Mouse (Mus musculus): ENCODE measurements around the gene Sdsl. TPM values are rescaled to one million over a fixed set of nuclear protein-coding genes. Genes with fewer than 3 reads are reported as not detected.

Sdsl gene
- total RNA-seq (2023) = not detected in 4 replicates

DNA sequence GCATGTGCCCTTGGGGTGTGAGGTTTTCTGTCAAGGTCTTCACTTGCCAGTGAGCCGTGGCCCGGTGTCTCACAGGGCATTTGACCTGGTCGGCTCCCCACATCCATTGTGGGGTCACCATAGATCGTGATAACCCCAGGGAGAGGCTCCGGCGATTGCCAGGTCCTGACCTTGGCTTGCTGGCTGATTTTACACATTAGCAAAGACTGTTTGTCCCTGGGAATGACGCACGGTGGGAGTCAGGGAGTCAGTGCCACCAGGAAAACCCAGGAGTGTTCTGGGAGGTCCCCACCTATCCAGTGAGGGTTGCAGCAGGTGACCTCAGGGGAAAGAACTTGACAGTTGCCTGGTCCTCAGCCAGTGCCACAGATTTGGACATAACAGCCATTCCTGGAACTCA is at the start of gene Sdsl:
Gene Sdsl (minus strand): TSS at position 41 of the 400 bp plus-strand sequence.

DNA sequence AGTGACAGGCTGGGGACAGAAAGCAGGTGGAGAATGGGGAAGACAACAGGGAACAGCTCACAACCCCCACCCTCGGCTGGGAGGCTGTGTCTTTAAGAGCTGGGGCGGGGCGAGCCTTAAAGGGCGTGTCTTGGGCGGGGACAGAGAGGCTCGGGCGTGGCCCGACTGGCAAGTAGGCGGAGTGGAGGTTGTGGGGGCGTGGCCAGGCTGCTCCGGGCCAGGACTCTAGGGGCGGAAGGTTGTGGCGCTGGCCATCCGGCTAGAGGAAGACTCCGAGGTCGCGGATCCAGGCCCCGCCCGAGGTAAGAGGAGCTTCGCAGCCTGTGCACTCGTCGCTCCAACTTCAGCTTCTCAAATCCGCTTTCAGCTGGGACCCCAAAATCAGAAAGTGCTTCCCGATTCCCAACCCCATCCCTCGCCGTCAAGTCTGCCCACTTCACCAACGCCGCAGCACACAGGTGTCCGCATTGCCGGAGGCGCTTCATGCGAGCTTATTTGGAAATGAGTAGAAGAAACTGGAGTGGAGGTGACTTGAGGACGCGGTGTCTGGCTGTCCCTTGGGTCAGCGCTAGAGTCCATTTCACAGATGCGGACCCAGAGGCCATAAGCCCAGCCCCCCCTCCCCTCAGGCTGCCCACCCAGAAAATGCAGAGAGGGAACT is 38.5 kb upstream of the Sdsl start, which contains the start of gene Slc8b1:
Gene Slc8b1 (plus strand): TSS at position 187 of the 661 bp plus-strand sequence.

DNA sequence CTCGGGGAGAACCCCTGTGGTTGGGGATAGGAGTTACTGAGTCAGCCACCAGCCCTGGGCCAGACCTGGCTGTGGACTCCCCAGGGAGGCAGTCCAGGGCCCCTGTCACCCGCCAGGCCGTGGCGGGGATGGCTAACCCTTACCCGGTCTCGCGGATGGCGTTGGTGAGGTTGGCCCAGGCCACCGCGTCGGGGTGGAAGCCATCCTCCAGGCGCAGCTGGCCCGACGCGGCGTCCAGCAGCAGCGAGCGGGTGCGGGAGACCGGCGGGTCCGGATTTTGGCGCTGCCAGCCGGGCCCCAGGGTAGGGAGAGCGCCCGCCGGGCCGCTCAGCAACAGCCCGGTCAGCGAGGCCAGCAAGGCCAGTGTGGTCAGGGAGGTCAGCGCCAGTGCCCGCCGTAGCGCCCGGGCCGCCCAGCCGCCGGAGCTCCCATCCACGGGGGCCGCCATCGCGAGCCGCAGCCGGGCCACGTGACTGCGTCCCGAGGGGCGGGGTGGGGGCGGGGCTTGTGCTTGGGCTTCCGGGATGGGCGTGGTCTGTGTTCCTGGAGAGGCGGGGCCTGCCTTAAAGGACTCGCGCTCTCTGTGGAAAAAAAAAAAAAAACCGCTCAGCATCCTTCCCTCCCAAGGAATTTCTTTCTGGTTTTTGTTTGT is 30.7 kb upstream of the Sdsl start, which contains the start of gene Plbd2:
Gene Plbd2 (minus strand): TSS at position 482 of the 652 bp plus-strand sequence.

DNA sequence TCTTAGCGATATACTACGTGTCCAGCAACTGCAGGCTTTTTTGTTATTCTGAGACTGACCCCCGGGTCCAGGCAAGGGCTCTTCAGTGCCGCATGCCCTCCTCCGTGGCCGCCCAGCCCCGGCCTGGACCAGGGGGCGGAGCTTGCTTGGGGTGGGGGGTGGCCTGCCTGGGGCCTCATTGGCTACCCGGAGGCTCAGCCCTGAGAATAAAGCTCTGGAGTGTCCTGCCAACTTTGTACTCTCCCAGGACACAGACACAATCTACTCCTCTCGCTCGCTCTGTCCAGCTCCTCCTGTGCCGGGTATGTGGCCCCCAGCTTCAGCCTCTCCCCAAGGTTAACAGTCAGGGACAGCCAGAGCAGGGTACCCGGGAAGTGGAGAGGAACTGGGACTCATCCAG is 3.7 kb upstream of the Sdsl start, which contains the start of gene Sds:
Gene Sds (plus strand): TSS at position 231 of the 400 bp plus-strand sequence.

DNA sequence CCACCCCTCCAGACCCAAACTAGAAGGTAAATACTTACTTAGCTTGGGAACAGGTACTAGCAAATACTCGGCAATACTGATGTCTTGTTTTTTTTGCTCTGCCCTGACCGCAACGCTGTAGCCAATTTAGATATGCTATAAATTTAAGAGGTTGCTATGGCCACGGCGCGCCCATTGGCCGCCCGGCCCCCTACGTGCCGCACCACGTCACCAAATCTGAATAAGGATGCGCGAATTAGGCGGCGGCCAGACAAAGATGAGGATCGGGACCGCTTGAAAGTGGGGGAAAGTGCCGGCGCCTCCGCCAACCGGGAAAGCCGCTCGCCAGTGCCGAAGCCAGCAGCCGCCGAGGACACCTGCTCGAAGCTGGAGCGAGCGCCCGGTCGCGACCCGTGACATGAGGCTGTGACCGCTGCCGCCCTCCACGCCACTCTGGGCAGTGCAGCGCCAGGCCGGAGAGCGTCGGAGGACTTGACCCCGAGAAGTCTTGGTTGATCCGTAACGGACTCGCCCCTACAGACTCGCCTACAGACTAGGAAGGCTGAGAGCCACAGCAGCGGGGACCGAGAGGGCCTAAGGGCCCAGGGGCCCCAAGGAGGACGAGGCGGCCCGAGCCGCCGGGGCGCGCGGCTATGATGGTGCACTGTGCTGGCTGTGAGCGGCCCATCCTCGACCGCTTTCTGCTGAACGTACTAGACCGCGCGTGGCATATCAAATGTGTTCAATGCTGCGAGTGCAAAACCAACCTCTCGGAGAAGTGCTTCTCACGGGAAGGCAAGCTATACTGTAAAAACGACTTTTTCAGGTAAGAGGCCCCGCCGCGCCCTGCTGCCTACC is 40.7 kb downstream of the Sdsl start, which contains the start of gene Lhx5:
Gene Lhx5 (plus strand): TSS at position 51 of the 837 bp plus-strand sequence.

Other genes starting within 250 kb of the Sdsl start
- gene Lhx5, start 41.1 kb downstream of the Sdsl start, total RNA-seq (2023) = 0.21 TPM in 1 of 4 replicates, not detected in the others
- gene Sds, start 3.7 kb upstream of the Sdsl start, total RNA-seq (2023) = not detected in 4 replicates
- gene Plbd2, start 30.8 kb upstream of the Sdsl start, total RNA-seq (2023) = 29.8 to 35.9 TPM (median 33.5 TPM) in 4 replicates
- gene Slc8b1, start 38.4 kb upstream of the Sdsl start, total RNA-seq (2023) = 11.4 to 19.2 TPM (median 13.0 TPM) in 4 replicates
- gene Tpcn1, start 115.9 kb upstream of the Sdsl start, total RNA-seq (2023) = 40.1 to 50.7 TPM (median 44.5 TPM) in 4 replicates
- gene Iqcd, start 116.2 kb upstream of the Sdsl start, total RNA-seq (2023) = not detected in 4 replicates
- gene Rita1, start 139.8 kb upstream of the Sdsl start, total RNA-seq (2023) = 4.4 to 7.2 TPM (median 5.3 TPM) in 4 replicates
- 159 to 178 TPM (median 172 TPM) in 4 replicates for gene Ddx54, start 139.9 kb upstream of the Sdsl start, total RNA-seq (2023)
- not detected in 4 replicates for gene Cfap73, start 161.4 kb upstream of the Sdsl start, total RNA-seq (2023)
- gene Rasal1, start 176.0 kb upstream of the Sdsl start, total RNA-seq (2023) = 48.7 to 62.6 TPM (median 52.0 TPM) in 4 replicates
- gene Dtx1, start 239.1 kb upstream of the Sdsl start, total RNA-seq (2023) = 228 to 277 TPM (median 246 TPM) in 4 replicates